Mouse (Mus musculus): ENCODE data around the gene Dhcr7.

DNA sequence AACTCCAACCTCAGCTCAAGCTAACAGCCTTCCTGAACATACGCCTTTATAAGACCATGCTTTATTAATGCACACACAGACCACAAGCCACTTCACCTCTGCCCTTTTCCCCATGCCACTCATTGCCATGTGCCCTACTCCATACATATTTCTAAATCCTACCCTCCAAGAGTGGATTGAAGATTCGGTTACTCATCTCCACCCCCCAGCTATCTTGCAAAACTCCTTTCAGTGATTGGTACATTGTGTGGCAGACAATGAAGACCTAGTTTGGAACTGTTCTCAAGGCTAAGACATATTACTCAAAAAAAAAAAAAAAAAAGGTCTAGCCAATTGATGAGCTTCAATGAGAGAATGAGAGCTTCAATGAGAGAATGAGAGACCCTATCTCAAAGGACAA lies 4.0 kb downstream of the Dhcr7 start:
- TF ChIP-seq POLR2A (IDR thresholded peaks at IDR 0.05; ENCODE audit: low read depth, low read length) (no peak), CTCF (conservative IDR thresholded peaks at IDR 0.05; ENCODE audit: insufficient read depth, insufficient read length, low read depth, low read length) (no peak)

Measured in kidney, adult 2 months (tissue).